Mouse (Mus musculus) forebrain, postnatal 0 days (tissue): ENCODE results near the gene Gm27027. TPM values are rescaled to one million over a fixed set of nuclear protein-coding genes. Genes with fewer than 3 reads are reported as not detected.

Experiments
- ATAC-seq: fragments of 200-750 bp; cut with Nextera tagmentation; 2 replicates; pipeline ENCODE4 v1.8.0; 2017; ENCODE audit warnings: mild to moderate bottlenecking, moderate library complexity
- DNase-seq: peaks from one replicate; pipeline ENCODE4 v3.0.0-alpha.2; 2015
- H3K27ac ChIP-seq: fragments of 300-500 bp; sonication (generic); 2 replicates; pipeline ENCODE4 v1.5.1; 2014; ENCODE audit warnings: low read depth, mild to moderate bottlenecking, antibody characterized with exemption, low read length, moderate library complexity, mixed read lengths
- H3K27me3 ChIP-seq: fragments of 300-500 bp; sonication (generic); 2 replicates; pipeline ENCODE4 v1.6.1; 2014; ENCODE audit warnings: mild to moderate bottlenecking, low read length, mixed read lengths; ENCODE audit not compliant: insufficient read depth
- H3K36me3 ChIP-seq: fragments of 300-500 bp; sonication (generic); 2 replicates; pipeline ENCODE4 v1.6.1; 2014; ENCODE audit warnings: mild to moderate bottlenecking, moderate library complexity; ENCODE audit not compliant: insufficient read depth
- H3K4me1 ChIP-seq: fragments of 300-500 bp; sonication (generic); 2 replicates; pipeline ENCODE4 v1.6.1; 2014; ENCODE audit warnings: antibody characterized with exemption; ENCODE audit not compliant: insufficient read depth
- H3K4me2 ChIP-seq: fragments of 300-500 bp; sonication (generic); 2 replicates; pipeline ENCODE4 v1.6.1; 2014; ENCODE audit warnings: low read depth, mild to moderate bottlenecking, moderate library complexity
- H3K4me3 ChIP-seq: fragments of 300-500 bp; sonication (generic); 2 replicates; pipeline ENCODE4 v1.5.1; 2014; ENCODE audit warnings: low read depth, low read length, mixed read lengths
- H3K9ac ChIP-seq: fragments of 300-500 bp; sonication (generic); 2 replicates; pipeline ENCODE4 v1.6.1; 2014; ENCODE audit warnings: mild to moderate bottlenecking
- H3K9me3 ChIP-seq: fragments of 300-500 bp; sonication (generic); 2 replicates; pipeline ENCODE4 v1.6.1; 2016; ENCODE audit warnings: low read length
- CTCF ChIP-seq: sonication (generic); IDR thresholded peaks from 2 replicates; pipeline ENCODE4 v1.5.1; 2016; ENCODE audit warnings: antibody characterized with exemption, control low read depth, low read depth
- WGBS: fragments of 180-500 bp; shearing (Covaris S2); extraction: QIAGEN DNeasy Blood & Tissue Kit; methylation state at CpG from one replicate; pipeline ENCODE4 v1.1.7; 2014; 5-methylcytosine and 5-hydroxymethylcytosine counted together
- polyA plus RNA-seq: library from polyadenylated mRNA; unstranded; fragments of >200 nt; fragmentation: Nextera tagmentation; extraction: Ambion mirVana; gene quantifications from 2 replicates; pipeline ENCODE4 v1.2.1, GENCODE M21; 2015
- total RNA-seq: library from RNA; depleted of rRNA; stranded (reverse); fragments of >200 nt; gene quantifications from 2 replicates; pipeline ENCODE4 v1.2.3, GENCODE M21; 2014

The Gm27027 gene
- total and polyA plus RNA-seq, 2 experiments from 2014 or later, result not detected

DNA sequence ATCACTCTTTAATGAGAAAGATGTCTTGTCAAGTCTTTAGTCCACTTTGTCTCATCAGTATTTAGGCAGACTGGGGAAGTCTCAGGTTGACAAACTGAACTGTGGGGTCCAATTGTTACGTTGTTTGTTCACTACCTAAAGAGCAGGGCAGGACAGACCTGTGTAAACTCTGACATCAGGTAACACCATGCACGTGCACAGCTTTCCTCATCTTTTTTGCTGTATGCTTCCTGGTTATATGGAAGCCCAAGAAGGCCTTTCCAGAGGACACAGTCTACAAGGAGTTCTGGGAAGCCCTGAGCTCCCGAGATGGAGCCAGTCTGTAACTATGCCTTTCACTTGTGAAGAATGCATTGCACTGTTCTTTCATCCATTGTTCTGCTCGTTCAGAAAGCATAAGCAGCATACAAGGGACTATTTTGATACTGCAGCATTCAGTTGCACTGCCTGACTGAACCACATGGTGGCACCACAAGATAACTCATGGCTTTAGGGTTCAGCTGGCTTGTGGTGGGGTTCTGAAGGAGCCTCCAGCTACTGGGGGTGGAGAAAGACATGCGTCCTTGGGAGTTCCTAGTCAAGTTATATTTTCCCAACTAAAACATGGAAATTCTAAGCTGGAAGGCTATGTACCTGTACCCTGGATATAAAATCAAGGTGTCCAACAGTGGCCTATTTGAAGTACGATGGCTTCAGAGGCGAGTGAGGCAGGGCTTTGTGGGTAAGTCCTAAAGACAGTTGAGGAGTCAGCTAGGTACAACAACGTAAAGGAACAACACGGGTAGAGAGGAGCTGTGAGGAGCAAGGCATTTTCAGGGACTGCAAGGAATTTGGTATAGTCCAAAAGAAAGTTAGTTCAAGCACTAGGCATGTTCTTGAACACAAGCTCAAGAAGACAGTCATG is 39.5 kb upstream of the Gm27027 start:
- Histone ChIP-seq H3K27ac (no peak overlapping the region), H3K9me3 (no peaks in the 10 kb centered on the region), H3K9ac (no peak overlapping the region), H3K4me1 (no peaks in the 10 kb centered on the region), H3K4me3 (no peak overlapping the region), H3K4me2 (no peak overlapping the region), H3K27me3 (no peaks in the 10 kb centered on the region), H3K36me3 (peaks cover 6% of the 10 kb centered on the region)
- DNase-seq (peak; percentile 94), ATAC-seq (peak; percentile 96)
- 55% methylated on average over 9 of the region's 9 CpGs for WGBS
- TF ChIP-seq CTCF, result peak; percentile 98

DNA sequence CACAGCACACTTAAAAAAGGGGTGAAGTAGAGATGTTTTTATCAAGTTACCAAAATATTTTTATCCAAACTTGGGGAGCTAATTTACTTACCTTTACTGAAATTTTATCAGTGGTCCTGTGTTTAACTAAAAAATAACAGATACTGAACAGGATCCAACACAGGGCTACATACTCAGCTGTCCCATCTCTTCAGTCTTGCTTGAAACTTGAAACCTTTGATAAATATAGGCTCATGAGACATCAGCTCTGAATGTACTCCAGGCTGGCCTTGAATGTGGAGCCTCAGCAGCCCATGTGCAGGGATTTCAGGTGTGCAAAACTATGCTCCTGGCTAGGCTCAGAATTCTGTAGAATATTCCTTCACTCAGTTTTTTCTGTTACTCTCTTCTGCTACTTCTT is 34.4 kb upstream of the Gm27027 start:
- DNase-seq (no peak), ATAC-seq (no peak)
- Histone ChIP-seq H3K27ac (no peak overlapping the region), H3K9ac (no peak overlapping the region), H3K9me3 (no peaks in the 10 kb centered on the region), H3K27me3 (no peaks in the 10 kb centered on the region), H3K36me3 (peaks cover 6% of the 10 kb centered on the region), H3K4me3 (no peak overlapping the region), H3K4me1 (no peaks in the 10 kb centered on the region), H3K4me2 (no peak overlapping the region)
- TF ChIP-seq CTCF, result no peak

DNA sequence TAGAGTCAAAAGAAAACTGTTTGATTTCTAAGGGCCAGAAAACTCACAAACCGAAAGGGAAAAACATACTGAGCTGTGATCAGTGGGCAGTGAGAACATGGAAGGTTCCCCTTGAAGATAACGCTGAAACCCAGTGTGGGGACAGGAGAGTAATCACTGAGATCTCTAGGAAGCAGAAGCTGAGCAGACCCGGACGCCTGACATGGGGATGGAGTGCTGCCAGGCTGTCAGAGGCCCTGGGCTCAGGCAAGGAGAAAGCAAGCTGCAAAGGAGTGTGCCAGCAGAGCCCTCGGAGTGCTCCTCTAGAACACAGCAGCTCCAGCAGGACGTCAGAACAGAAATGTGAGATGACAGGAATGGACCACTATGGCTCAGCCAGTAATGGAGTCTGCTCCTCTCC is 28.5 kb upstream of the Gm27027 start:
- no peak for DNase-seq
- WGBS, result 42% methylated on average over 6 of the region's 6 CpGs
- TF ChIP-seq CTCF, result no peak
- Histone ChIP-seq H3K36me3 (no peaks in the 10 kb centered on the region), H3K4me3 (no peak overlapping the region), H3K9ac (no peak overlapping the region), H3K27ac (no peak overlapping the region), H3K4me2 (no peak overlapping the region), H3K9me3 (no peaks in the 10 kb centered on the region), H3K4me1 (no peaks in the 10 kb centered on the region), H3K27me3 (no peaks in the 10 kb centered on the region)
- ATAC-seq, result peak; percentile 47

DNA sequence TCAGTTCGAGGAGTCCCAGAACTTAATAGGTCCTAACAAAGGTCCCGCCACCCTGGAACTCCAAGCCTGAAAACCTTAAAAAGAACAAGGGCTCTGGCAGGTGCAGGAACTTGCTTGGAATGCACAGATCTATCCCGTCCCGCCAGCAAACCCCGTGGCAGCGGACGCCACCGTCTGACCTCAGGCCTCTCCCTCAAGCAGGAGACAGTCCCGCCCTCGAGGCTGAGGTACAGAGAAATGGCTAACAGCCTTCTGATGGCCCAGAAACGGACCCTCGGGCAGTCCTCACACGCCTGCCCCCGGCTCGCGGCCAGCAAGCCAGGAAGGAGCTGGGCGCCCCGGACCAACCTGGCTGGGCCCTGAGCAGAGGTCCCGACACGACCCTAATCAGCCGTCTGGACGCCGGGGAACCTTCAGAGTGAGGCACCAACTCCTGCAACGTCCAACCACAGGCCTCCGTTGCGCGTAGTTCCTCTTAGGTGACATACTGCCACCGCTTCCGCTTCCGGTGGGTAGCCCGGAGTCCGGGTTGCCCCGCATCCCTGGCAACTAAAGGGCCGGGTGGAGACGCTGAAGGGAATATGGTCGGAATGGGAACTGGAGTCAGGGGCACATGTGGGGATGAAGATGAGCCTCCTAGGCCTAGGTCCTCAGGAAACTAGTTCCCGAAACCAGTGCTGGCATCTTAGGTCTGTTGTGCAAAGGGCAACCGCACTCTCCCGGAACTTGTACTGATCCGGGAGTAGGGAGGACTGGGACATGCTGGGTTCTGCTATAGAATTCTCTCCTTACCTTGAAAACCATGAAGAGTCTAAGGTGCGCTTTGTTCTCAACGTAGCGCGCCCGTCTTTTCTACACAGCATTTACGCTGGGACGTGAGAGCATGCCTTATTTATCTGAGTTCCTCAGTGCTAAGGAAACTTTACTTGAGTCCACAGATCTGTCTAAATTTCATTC is 14.5 kb upstream of the Gm27027 start, which contains the start of gene Alkbh3:
Alkbh3 (minus strand) TSS at position 473 of the 957 bp plus-strand sequence.
- Histone ChIP-seq H3K27ac (peak within 1 kb of the TSS; percentile 67), H3K4me1 (peaks cover 9% of the 10 kb centered on the region), H3K27me3 (no peaks in the 10 kb centered on the region), H3K9ac (peak within 1 kb of the TSS; percentile 72), H3K36me3 (peaks cover 25% of the 10 kb centered on the region), H3K4me2 (peak within 1 kb of the TSS; percentile 72), H3K4me3 (peak within 1 kb of the TSS; percentile 69), H3K9me3 (no peaks in the 10 kb centered on the region)
- TF ChIP-seq CTCF, result no peak
- ATAC-seq (peak; percentile 100), DNase-seq (peak; percentile 97)
- 5% methylated on average over 47 of the region's 47 CpGs for WGBS

DNA sequence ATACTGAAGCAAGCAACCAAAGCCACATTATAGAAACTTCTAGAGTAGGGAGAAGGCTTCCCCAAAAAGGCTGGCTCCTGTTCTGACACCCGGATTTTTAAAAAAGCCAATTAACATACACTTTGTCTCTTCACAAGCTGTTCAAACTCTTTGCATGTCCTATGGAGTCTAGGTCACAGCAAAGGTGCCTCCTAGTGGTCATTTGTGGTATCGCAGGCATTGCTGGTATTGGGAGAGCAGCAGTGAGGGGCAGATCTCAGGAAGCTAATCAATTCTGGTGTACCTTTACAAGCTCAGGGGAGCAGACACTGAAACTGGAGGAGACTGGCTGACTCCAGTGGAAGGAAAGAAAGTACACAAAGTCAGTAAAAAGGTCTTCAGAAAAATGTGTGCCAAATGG is 6.2 kb upstream of the Gm27027 start:
- no peak overlapping the region for H3K4me3 ChIP-seq
- H3K4me2 ChIP-seq, result no peak overlapping the region
- DNase-seq (peak; percentile 93), ATAC-seq (peak; percentile 93)
- no peaks in the 10 kb centered on the region for H3K4me1 ChIP-seq
- H3K27me3 ChIP-seq, result no peaks in the 10 kb centered on the region
- H3K9me3 ChIP-seq, result no peaks in the 10 kb centered on the region
- H3K27ac ChIP-seq, result no peak overlapping the region
- peaks cover 70% of the 10 kb centered on the region for H3K36me3 ChIP-seq
- WGBS, result 3% methylated on average over 2 of the region's 2 CpGs
- peak; percentile 98 for TF ChIP-seq CTCF
- no peak overlapping the region for H3K9ac ChIP-seq

DNA sequence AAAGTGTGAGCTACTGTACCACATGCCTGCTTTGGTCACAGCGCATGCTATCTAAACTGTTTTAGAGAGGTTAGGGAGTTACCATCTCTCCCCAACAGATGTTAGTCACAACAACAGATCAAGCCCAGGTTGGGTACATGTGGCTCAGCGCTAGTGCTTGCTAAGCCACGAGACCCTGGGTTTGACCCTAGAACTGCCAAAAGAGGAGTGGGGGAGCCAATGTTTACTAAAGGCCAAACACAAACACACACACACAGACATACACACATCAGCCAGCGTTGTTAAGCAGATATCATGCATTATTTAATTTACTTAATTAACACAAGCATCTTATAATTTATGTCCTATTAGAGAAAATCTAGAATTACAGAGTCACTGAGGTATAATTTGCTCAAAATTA is 5.8 kb upstream of the Gm27027 start:
- WGBS, result 79% methylated on average over 4 of the region's 4 CpGs
- no peak overlapping the region for H3K4me3 ChIP-seq
- ATAC-seq (peak; percentile 45), DNase-seq (no peak)
- peaks cover 72% of the 10 kb centered on the region for H3K36me3 ChIP-seq
- no peak overlapping the region for H3K9ac ChIP-seq
- no peaks in the 10 kb centered on the region for H3K27me3 ChIP-seq
- H3K4me2 ChIP-seq, result no peak overlapping the region
- no peaks in the 10 kb centered on the region for H3K9me3 ChIP-seq
- H3K27ac ChIP-seq, result no peak overlapping the region
- no peak for TF ChIP-seq CTCF
- no peaks in the 10 kb centered on the region for H3K4me1 ChIP-seq

DNA sequence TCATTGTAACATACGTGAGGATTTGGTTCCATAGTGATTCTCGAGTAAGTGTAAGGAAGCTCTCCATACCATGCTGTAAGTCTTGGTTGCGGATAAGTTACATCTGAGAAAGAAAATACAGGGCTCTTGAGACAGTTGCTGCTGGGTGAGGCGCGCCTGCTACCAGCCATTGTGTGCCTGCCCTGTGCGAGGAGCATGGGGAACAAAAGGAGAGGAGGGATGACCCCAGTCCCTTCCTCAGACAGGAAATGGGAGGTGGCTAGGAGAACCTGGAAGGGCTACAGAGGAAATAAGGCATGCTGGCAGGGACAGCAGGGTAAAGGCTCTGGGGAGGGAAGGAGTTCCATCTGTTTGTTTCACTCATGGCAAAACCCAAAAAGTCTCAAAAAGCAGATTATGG is 5.3 kb upstream of the Gm27027 start:
- TF ChIP-seq CTCF, result no peak
- peaks cover 71% of the 10 kb centered on the region for H3K36me3 ChIP-seq
- no peak for DNase-seq

More for the DNA sequence above, 5.3 kb upstream of the Gm27027 start:
- Histone ChIP-seq H3K27me3 (no peaks in the 10 kb centered on the region), H3K9ac (no peak overlapping the region), H3K4me1 (no peaks in the 10 kb centered on the region), H3K27ac (no peak overlapping the region), H3K9me3 (no peaks in the 10 kb centered on the region), H3K4me2 (no peak overlapping the region), H3K4me3 (no peak overlapping the region)
- 86% methylated on average over 6 of the region's 6 CpGs for WGBS
- ATAC-seq, result no peak
